Mouse (Mus musculus): ENCODE measurements around the gene Pou4f1. TPM values are rescaled to one million over a fixed set of nuclear protein-coding genes. Genes with fewer than 3 reads are reported as not detected.
"Not testable (repeated sequence)": the region's sequence is repeated elsewhere in the genome, so short reads cannot be mapped to it uniquely, and the experiment has no call there.

Pou4f1 gene
- polyA plus RNA-seq (2016; fragmentation: Nextera tagmentation; extraction: Ambion mirVana), result 0.11 and 0.19 TPM in 2 replicates

DNA sequence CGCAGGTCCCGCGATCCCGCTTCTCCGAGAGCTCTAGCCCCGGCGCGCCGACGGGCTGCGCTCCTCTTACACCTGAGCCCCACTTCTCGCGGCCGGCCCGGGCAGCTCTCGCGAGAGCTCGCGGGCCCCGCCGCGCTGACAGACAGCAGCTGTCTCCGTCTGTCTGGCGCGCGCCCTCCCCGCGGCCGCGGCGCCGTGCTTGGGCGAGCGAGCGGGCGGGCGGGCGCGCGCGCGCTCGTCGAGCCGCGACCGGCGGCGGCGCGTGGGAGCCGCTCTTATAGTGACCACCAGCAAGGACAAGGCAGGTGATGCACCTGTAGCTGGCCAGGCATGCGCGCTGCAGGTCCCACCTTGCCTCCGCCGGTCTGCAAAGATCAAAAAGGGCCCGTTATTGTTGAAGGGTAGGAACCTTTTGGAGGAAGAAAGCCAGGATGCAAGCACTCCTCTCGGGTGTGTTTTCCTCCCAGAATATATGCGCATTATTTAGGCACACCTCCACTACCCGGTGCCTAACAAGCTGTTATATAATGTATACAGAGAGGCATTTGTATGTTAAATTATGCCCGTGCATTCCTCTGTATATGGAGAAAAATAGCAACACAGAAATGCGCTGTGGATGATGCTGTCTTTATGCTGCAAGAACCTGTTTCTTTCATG is at the start of gene Pou4f1:
Gene Pou4f1, minus strand, starts transcription at position 34 of the 657 bp plus-strand sequence.
- H3K9ac ChIP-seq, result no peak within 1 kb of the TSS
- H3K27me3 ChIP-seq (replicated peaks), result peaks cover 100% of the 10 kb centered on the region
- peak within 1 kb of the TSS; percentile 71 for H3K4me2 ChIP-seq
- H3K36me3 ChIP-seq, result no peaks in the 10 kb centered on the region
- H3K4me1 ChIP-seq, result peaks cover 13% of the 10 kb centered on the region
- H3K9me3 ChIP-seq (replicated peaks), result no peaks in the 10 kb centered on the region
- peak; percentile 86 for ATAC-seq
- WGBS (ENCODE audit: insufficient replicate concordance), result under 1% methylated on average over 62 of the region's 62 CpGs
- H3K27ac ChIP-seq, result no peak within 1 kb of the TSS
- peak within 1 kb of the TSS; percentile 56 for H3K4me3 ChIP-seq

DNA sequence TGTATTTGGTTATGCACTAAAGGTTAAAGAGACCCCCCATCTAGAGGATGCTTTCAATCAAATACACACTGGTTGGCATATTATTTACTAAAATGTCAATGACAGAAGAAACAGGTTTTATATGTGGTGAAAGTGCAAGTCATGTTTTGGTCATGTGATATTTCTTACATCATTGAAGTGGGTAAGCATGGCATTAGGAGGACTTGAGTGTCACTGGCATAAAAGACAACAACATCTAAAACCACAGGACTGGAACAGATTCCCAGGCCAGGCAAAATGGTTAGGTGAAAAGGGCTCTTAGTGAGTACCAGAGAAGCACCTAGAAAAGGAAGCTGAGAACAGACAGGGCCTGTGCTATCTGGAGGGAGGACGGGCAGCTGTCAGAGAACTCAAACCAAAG is 43.9 kb upstream of the Pou4f1 start:
- ATAC-seq, result no peak
- peaks cover 24% of the 10 kb centered on the region for H3K36me3 ChIP-seq
- no peak overlapping the region for H3K4me3 ChIP-seq
- no peak overlapping the region for H3K4me2 ChIP-seq
- no peak overlapping the region for H3K27ac ChIP-seq
- H3K9ac ChIP-seq, result no peak overlapping the region
- H3K27me3 ChIP-seq (replicated peaks), result no peaks in the 10 kb centered on the region
- no peaks in the 10 kb centered on the region for H3K9me3 ChIP-seq (replicated peaks)
- no peaks in the 10 kb centered on the region for H3K4me1 ChIP-seq
- WGBS (ENCODE audit: insufficient replicate concordance), result 53% methylated on average over 1 of the region's 1 CpGs

DNA sequence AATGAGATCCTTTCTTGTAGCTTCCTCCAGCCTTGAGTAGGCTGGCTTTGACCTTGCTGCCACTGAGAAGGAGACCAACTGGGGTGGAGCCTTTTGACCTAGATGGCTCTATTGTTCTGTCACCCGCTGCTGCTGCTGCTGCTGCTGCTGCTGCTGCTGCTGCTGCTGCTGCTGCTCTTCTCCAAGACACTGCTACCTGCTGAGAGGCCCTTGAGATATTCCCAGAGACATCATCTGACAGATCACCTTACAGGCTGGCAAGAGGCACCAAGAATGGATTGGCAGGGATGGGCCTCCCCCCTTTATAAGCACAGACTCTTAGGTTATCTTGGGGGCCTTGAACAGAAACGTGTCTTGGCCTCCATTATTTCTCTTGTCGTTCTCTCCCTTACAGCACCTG is 35.0 kb upstream of the Pou4f1 start:
- H3K27ac ChIP-seq; H3K9ac ChIP-seq; H3K9me3 ChIP-seq (replicated peaks); H3K4me3 ChIP-seq; ATAC-seq; H3K4me2 ChIP-seq; H3K4me1 ChIP-seq; H3K27me3 ChIP-seq (replicated peaks): not testable (repeated sequence)
- 72% methylated on average over 3 of the region's 3 CpGs for WGBS (ENCODE audit: insufficient replicate concordance)
- H3K36me3 ChIP-seq, result peaks cover 89% of the 10 kb centered on the region

DNA sequence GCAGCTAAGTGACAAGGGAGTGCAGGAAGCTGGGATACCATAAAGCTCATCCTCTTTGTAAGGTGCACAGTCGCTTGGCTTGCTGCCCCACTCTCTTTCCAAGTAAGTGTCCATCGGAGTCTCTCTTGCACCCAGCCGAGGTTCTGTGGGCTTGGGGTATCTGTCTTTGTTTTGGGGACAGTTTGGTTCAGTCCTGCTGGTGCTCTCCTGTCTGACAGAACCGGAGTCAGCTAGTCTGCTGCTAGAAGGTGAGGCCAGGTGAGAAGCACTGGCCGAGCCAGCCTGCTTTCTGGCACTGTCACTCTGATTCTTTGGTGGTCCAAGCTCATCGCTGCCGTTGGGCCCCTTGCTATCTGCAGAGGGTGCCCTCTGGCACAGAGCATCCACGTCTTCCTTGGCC is 12.0 kb upstream of the Pou4f1 start:
- Histone ChIP-seq H3K9ac (no peak overlapping the region), H3K4me1 (no peaks in the 10 kb centered on the region), H3K4me2 (no peak overlapping the region), H3K27ac (no peak overlapping the region), H3K4me3 (no peak overlapping the region), H3K9me3 (replicated peaks) (no peaks in the 10 kb centered on the region), H3K36me3 (peaks cover 36% of the 10 kb centered on the region), H3K27me3 (replicated peaks) (peaks cover 15% of the 10 kb centered on the region)
- no peak for ATAC-seq
- 76% methylated on average over 8 of the region's 8 CpGs for WGBS (ENCODE audit: insufficient replicate concordance)

DNA sequence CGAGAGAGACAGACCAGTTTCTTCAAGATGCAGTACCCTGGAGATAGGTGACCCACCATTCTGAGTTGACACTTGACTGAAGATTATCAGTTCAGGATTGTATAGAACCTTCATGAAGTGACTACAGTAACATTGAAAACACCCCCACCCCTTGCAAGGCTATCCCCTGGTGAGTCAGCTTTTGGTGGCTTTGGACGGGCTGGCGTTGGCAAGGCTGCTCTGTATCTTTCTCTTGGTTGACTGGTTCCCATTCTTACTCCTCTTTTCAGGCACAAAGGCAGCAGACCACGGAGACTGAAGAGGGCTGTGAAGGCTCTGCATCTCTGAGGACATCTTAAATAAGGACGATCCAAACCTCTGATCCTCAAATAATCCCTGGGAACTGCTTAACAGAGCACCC is 10.8 kb upstream of the Pou4f1 start:
- Histone ChIP-seq H3K4me2 (no peak overlapping the region), H3K36me3 (peaks cover 34% of the 10 kb centered on the region)
- WGBS (ENCODE audit: insufficient replicate concordance), result 71% methylated on average over 5 of the region's 5 CpGs

DNA sequence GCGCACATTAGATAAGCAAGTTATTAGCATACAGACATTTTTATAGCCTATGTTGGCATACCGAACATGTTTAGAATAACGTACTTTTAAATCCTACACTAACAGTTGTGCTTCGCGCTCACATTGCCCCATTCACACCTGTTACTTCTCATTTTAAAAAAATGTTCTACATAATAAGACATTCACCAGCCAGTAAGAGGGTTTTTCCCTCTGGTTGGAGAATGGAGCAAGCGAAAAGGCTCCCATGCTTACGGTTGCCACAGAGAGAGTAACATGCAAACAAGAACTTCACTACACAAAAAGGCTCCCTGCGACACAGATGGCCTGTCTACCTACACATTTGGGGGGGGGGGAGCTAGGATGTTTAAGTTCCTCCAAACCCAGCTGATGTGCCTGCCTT is 9.8 kb upstream of the Pou4f1 start:
- H3K27me3 ChIP-seq (replicated peaks), result peaks cover 36% of the 10 kb centered on the region
- no peak for ATAC-seq
- H3K4me3 ChIP-seq, result no peak overlapping the region
- 89% methylated on average over 8 of the region's 8 CpGs for WGBS (ENCODE audit: insufficient replicate concordance)
- H3K36me3 ChIP-seq, result peaks cover 34% of the 10 kb centered on the region
- no peak overlapping the region for H3K4me2 ChIP-seq
- no peaks in the 10 kb centered on the region for H3K9me3 ChIP-seq (replicated peaks)
- H3K9ac ChIP-seq, result no peak overlapping the region
- H3K4me1 ChIP-seq, result peaks cover 3% of the 10 kb centered on the region
- no peak overlapping the region for H3K27ac ChIP-seq

More for the DNA sequence above, 10.8 kb upstream of the Pou4f1 start:
- Histone ChIP-seq H3K9ac (no peak overlapping the region), H3K4me3 (no peak overlapping the region), H3K9me3 (replicated peaks) (no peaks in the 10 kb centered on the region), H3K27me3 (replicated peaks) (peaks cover 27% of the 10 kb centered on the region), H3K4me1 (no peaks in the 10 kb centered on the region), H3K27ac (no peak overlapping the region)
- ATAC-seq, result no peak

DNA sequence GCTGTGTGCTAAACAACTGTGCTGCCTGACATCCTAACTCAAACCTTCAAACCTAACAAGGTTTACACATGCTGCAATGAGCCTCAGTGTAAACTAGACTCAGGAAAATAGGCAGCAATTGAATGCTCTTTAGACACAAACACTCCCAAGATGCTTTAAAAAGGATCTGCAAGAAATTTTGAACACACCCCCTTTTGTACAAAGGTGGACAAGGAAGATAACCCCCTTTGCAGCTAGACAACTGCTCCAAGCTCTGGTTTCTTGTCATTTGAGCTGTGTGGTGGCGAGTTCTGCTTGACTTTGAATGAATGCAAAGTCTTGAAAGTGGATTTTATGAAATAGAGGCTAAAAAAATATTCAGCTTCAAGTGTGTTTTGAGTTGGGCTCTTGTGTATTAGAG is 7.6 kb upstream of the Pou4f1 start:
- H3K9me3 ChIP-seq (replicated peaks), result no peaks in the 10 kb centered on the region
- peaks cover 58% of the 10 kb centered on the region for H3K27me3 ChIP-seq (replicated peaks)
- WGBS (ENCODE audit: insufficient replicate concordance), result 38% methylated on average over 1 of the region's 1 CpGs

DNA sequence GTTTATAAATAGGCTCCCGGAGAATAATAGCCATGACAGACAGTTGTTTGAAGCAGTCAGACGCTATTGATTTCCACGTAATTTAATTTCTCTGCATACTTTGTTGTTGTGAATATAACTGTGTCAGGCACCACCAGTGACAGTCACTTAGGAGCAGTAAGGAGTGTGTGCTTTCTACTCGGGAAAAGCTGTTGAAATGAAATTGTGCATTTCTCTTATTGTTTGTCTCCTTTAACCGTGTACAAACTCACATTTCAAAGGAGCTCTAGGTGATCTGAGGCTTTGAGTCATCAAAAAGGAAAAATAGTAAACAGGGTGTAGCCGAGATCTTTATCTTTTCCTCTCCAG is 798 bp upstream of the Pou4f1 start:
- Histone ChIP-seq H3K4me3 (peak overlapping the region; percentile 56; the same call in 1 of the 2 replicates), H3K27ac (no peak overlapping the region), H3K9ac (no peak overlapping the region), H3K4me1 (peaks cover 13% of the 10 kb centered on the region), H3K36me3 (no peaks in the 10 kb centered on the region), H3K9me3 (replicated peaks) (no peaks in the 10 kb centered on the region), H3K4me2 (peak overlapping the region; percentile 71; the same call in 1 of the 2 replicates), H3K27me3 (replicated peaks) (peaks cover 100% of the 10 kb centered on the region)
- 7% methylated on average over 6 of the region's 6 CpGs for WGBS (ENCODE audit: insufficient replicate concordance)
- no peak for ATAC-seq

More for the DNA sequence above, 7.6 kb upstream of the Pou4f1 start:
- Histone ChIP-seq H3K4me3 (no peak overlapping the region), H3K9ac (no peak overlapping the region), H3K4me2 (no peak overlapping the region), H3K27ac (no peak overlapping the region), H3K4me1 (peaks cover 4% of the 10 kb centered on the region), H3K36me3 (peaks cover 34% of the 10 kb centered on the region)
- no peak for ATAC-seq

DNA sequence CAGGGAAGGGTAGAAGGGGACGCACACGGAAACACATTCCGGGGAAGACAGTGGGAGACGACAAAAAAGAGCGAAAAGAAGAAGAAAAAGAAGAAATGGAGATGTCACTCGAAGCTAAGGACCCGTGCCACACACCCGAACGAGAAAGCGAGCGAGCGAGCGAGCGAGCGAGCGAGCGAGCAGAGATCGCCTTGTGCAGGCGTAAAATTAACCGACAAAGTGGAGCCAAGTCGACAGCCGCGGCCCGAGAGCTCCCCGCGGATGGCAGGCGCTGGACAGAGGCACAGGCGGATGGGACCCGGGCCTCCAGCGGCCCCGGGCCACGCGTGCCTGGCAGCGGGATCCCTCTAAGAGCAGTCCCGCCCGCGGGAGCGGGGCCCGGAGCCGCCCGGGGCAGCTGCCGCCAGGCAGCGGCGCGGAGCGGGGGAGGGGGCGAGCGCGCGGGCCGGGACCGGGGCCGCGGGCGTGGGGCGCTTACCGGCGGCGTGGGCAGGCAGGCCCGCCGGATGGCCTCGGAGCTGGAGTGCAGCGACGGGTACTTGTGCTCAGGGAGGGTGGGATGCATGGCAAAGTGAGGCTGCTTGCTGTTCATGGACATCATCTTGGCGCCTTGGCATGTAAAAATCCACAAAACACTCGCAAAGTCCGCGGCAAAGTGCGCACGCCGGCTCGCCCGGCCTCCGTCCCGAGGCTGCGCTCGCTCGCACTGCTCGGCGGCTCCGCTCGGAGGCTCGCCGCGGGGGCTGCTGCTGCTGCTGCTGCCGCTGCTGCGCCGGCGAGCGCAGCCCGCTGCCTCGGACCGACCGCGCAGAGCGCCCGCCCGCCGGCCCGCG is 450 bp downstream of the Pou4f1 start:
- peak; percentile 48 for ATAC-seq
- under 1% methylated on average over 88 of the region's 101 CpGs for WGBS (ENCODE audit: insufficient replicate concordance)
- peak overlapping the region; percentile 56 for H3K4me3 ChIP-seq
- no peaks in the 10 kb centered on the region for H3K9me3 ChIP-seq (replicated peaks)
- H3K27me3 ChIP-seq (replicated peaks), result peaks cover 95% of the 10 kb centered on the region
- peak overlapping the region; percentile 71 for H3K4me2 ChIP-seq
- no peaks in the 10 kb centered on the region for H3K36me3 ChIP-seq
- no peak overlapping the region for H3K27ac ChIP-seq
- H3K4me1 ChIP-seq, result peaks cover 9% of the 10 kb centered on the region
- no peak overlapping the region for H3K9ac ChIP-seq

- Histone ChIP-seq H3K4me3 (peak overlapping the region; percentile 56), H3K4me2 (peak overlapping the region; percentile 71), H3K9ac (no peak overlapping the region), H3K27ac (no peak overlapping the region), H3K4me1 (peaks cover 9% of the 10 kb centered on the region), H3K36me3 (no peaks in the 10 kb centered on the region), H3K27me3 (replicated peaks) (peaks cover 92% of the 10 kb centered on the region), H3K9me3 (replicated peaks) (no peaks in the 10 kb centered on the region)
- WGBS (ENCODE audit: insufficient replicate concordance), result 2% methylated on average over 37 of the region's 43 CpGs
- ATAC-seq, result no peak
These were observed 1.2 kb downstream of the Pou4f1 start for GRCm38 (mm10) chr14:104466557-104466956.

GRCm38 (mm10) chr14:104465483-104466235 is 2.1 kb downstream of the Pou4f1 start:
- peaks cover 92% of the 10 kb centered on the region for H3K27me3 ChIP-seq (replicated peaks)
- no peak for ATAC-seq
- H3K27ac ChIP-seq, result no peak overlapping the region
- WGBS (ENCODE audit: insufficient replicate concordance), result 1% methylated on average over 63 of the region's 64 CpGs
- no peak overlapping the region for H3K9ac ChIP-seq
- peak overlapping the region; percentile 45 for H3K4me2 ChIP-seq
- no peaks in the 10 kb centered on the region for H3K36me3 ChIP-seq
- peak overlapping the region; percentile 8; the same call in 1 of the 2 replicates for H3K4me3 ChIP-seq
- peaks cover 9% of the 10 kb centered on the region for H3K4me1 ChIP-seq
- no peaks in the 10 kb centered on the region for H3K9me3 ChIP-seq (replicated peaks)

GRCm38 (mm10) chr14:104464841-104465240 is 3.0 kb downstream of the Pou4f1 start:
- Histone ChIP-seq H3K4me1 (peaks cover 15% of the 10 kb centered on the region), H3K4me2 (no peak overlapping the region), H3K9ac (no peak overlapping the region), H3K4me3 (no peak overlapping the region), H3K27me3 (replicated peaks) (peaks cover 92% of the 10 kb centered on the region), H3K27ac (no peak overlapping the region), H3K9me3 (replicated peaks) (no peaks in the 10 kb centered on the region), H3K36me3 (no peaks in the 10 kb centered on the region)
- no peak for ATAC-seq
- WGBS (ENCODE audit: insufficient replicate concordance), result 4% methylated on average over 5 of the region's 5 CpGs
